Mouse (Mus musculus) myocyte (in vitro differentiated cells): ENCODE measurements around the gene Gal3st2b.
"Not testable (repeated sequence)": the region's sequence is repeated elsewhere in the genome, so short reads cannot be mapped to it uniquely, and the experiment has no call there.

Experiments used
- CEBPB ChIP-seq: IDR thresholded peaks from 2 replicates; pipeline ENCODE4 v1.6.1; 2011; ENCODE audit warnings: mild to moderate bottlenecking, moderate library complexity; ENCODE audit not compliant: poor library complexity, insufficient read depth, severe bottlenecking
- E2F4 ChIP-seq: IDR thresholded peaks from one replicate; pipeline ENCODE4 v1.6.1; 2011; ENCODE audit warnings: mild to moderate bottlenecking, control low read depth, moderate library complexity; ENCODE audit not compliant: insufficient read depth
- MYOG ChIP-seq, 3 experiments: IDR thresholded peaks; one replicate each; pipeline ENCODE4 v1.6.1; 2011; ENCODE audit warnings: control low read depth in 2 of 3, low read depth in 2 of 3, mild to moderate bottlenecking in 2 of 3; ENCODE audit not compliant: insufficient read length in 2 of 3, control insufficient read depth in 1 of 3, insufficient read depth in 1 of 3
- POLR2A ChIP-seq: IDR thresholded peaks from one replicate; pipeline ENCODE4 v1.6.1; 2011; ENCODE audit warnings: low read depth, mild to moderate bottlenecking, control low read depth, moderate library complexity; ENCODE audit not compliant: insufficient read length
- POLR2AphosphoS2 ChIP-seq: IDR thresholded peaks from one replicate; pipeline ENCODE4 v1.6.1; 2011; ENCODE audit warnings: low read depth, control low read depth; ENCODE audit not compliant: insufficient read length
- TCF3 ChIP-seq: IDR thresholded peaks from one replicate; pipeline ENCODE4 v1.6.1; 2011; ENCODE audit warnings: low read depth, control low read depth; ENCODE audit not compliant: insufficient read length
- USF1 ChIP-seq: IDR thresholded peaks from one replicate; pipeline ENCODE4 v1.6.1; 2011; ENCODE audit warnings: low read depth, mild to moderate bottlenecking, control low read depth, moderate library complexity

DNA sequence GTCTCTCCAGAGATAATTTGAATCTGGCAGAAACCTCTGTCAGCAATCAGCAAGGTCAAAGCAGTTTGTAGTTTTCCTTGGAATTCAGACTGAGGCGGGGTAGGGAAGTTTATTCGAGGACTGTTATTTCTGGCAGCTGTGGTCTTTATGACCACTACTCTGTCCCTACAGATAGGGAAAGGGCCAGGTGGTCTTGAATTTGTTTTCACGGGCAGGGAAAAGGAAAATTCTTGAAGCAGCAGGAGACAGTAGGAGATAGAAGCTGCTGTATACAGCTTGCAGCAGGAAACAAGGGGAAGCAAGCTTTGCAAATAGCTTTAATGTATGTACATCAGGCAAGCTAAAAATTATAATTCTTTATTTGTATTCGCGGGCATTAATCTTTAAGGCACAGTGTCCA, 16.8 kb upstream of the Gal3st2b start:
- not testable (repeated sequence) for TF ChIP-seq POLR2A; E2F4; TCF3; CEBPB; USF1; POLR2AphosphoS2; MYOG (IDR thresholded peaks at IDR 0.05; ENCODE audit: control insufficient read depth in 1 of 3, insufficient read depth in 1 of 3, insufficient read length in 2 of 3, low read depth in 2 of 3)
